7 mouse cellular contexts compared by ENCODE assay signal in the genomic region with DNA sequence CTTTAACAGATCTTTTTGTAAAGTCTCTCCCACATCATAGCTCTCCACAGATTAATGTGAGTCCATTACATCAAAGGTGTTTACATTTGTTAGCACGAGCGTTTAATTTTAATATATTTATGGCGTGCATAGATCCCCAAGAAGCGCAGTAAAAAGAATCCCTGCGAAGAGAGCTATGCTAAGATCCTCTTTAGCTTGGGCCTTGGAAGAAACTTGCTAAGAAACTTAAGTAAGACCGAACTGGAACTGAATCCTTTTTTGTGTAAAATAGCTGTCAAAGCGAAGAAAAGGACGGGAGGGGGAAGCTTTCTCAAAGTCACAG. TPM values are rescaled to one million over a fixed set of nuclear protein-coding genes. Genes with fewer than 3 reads are reported as not detected.
DNase-seq lines count a peak whose midpoint lies in the region; ATAC-seq and TF ChIP-seq lines count a peak whose summit lies in the region.

No protein-coding gene starts in this region.

- H3K27me3 ChIP-seq in lung, embryonic 14.5 days (ENCODE audit: insufficient read depth, low read length), result peaks cover 13% of the 10 kb centered on the region
- H3K27me3 ChIP-seq in limb, embryonic 11.5 days (ENCODE audit: control insufficient read depth, insufficient read depth, low read length), result peaks cover 12% of the 10 kb centered on the region
- H3K27me3 ChIP-seq in small intestine, adult 2 months (ENCODE audit: control insufficient read depth, insufficient read depth, low read length), result peaks cover 17% of the 10 kb centered on the region
- H3K27me3 ChIP-seq in thymus, adult 2 months (ENCODE audit: control insufficient read depth, insufficient read depth, low read length), result peaks cover 8% of the 10 kb centered on the region

- no peak overlapping the region for H3K27ac ChIP-seq in lung, embryonic 14.5 days (ENCODE audit: low read depth)
- no peak overlapping the region for H3K27ac ChIP-seq in limb, embryonic 11.5 days (replicated peaks; ENCODE audit: low read depth, low read length)
- no peak overlapping the region for H3K27ac ChIP-seq in small intestine, adult 2 months (ENCODE audit: insufficient read depth, low read depth, low read length)
- H3K27ac ChIP-seq in thymus, adult 2 months (ENCODE audit: control insufficient read depth, insufficient read depth, low read length), result no peak overlapping the region

- H3K9ac ChIP-seq in lung, embryonic 14.5 days, result peak overlapping the region; percentile 60
- H3K9ac ChIP-seq in limb, embryonic 11.5 days (ENCODE audit: low read length), result peak overlapping the region; percentile 61

- TF ChIP-seq CTCF in lung, embryonic 14.5 days (IDR thresholded peaks at IDR 0.05; ENCODE audit: low read depth), result no peak
- no peak for TF ChIP-seq CTCF in small intestine, adult 2 months (IDR thresholded peaks at IDR 0.05; ENCODE audit: extremely low read depth, insufficient read length, insufficient replicate concordance, low read depth, low read length)
- no peak for TF ChIP-seq CTCF in thymus, adult 2 months (IDR thresholded peaks at IDR 0.05; ENCODE audit: borderline replicate concordance, control insufficient read depth, extremely low read depth, insufficient read depth, low read length, poor library complexity)

- TF ChIP-seq POLR2A in small intestine, adult 2 months (IDR thresholded peaks at IDR 0.05; ENCODE audit: low read depth, low read length), result no peak
- no peak for TF ChIP-seq POLR2A in thymus, adult 2 months (IDR thresholded peaks at IDR 0.05; ENCODE audit: control insufficient read depth, extremely low read depth, insufficient read depth, low read length, poor library complexity)

- no peak for ATAC-seq in lung, embryonic 14.5 days (ENCODE audit: insufficient read depth)
- ATAC-seq in erythroblast, adult 5-6 weeks (replicated peaks; ENCODE audit: low FRiP score, poor library complexity, severe bottlenecking), result 0 out of 2 replicates have a peak, but pooled peaks have one; percentile 3
- ATAC-seq in limb, embryonic 11.5 days (ENCODE audit: insufficient number of reproducible peaks, low FRiP score, low TSS enrichment, low read depth), result no peak

- no peaks in the 10 kb centered on the region for H3K36me3 ChIP-seq in lung, embryonic 14.5 days (ENCODE audit: insufficient read depth)
- H3K36me3 ChIP-seq in limb, embryonic 11.5 days (ENCODE audit: control insufficient read depth, insufficient read depth, low read length), result no peaks in the 10 kb centered on the region
- H3K36me3 ChIP-seq in small intestine, adult 2 months (ENCODE audit: control insufficient read depth, insufficient read depth, low read length), result no peaks in the 10 kb centered on the region
- no peaks in the 10 kb centered on the region for H3K36me3 ChIP-seq in thymus, adult 2 months (ENCODE audit: control insufficient read depth, insufficient read depth, low read length)

- peak overlapping the region; percentile 89 for H3K4me2 ChIP-seq in lung, embryonic 14.5 days
- H3K4me2 ChIP-seq in limb, embryonic 11.5 days (ENCODE audit: low read depth, severe bottlenecking), result peak overlapping the region; percentile 70

- WGBS in lung, embryonic 14.5 days, result 15% methylated on average over 8 of the region's 8 CpGs
- 8% methylated on average over 8 of the region's 8 CpGs for WGBS in limb, embryonic 11.5 days
- WGBS in small intestine, adult 2 months, result 54% methylated on average over 8 of the region's 8 CpGs
- WGBS in thymus, adult 2 months, result 28% methylated on average over 8 of the region's 8 CpGs

- no peak for DNase-seq in lung, embryonic 14.5 days
- DNase-seq in lung, adult 18-20 months, result no peak
- DNase-seq in limb, embryonic 11.5 days (ENCODE audit: low spot score), result no peak
- no peak for DNase-seq in layer of hippocampus, adult 9-11 months
- DNase-seq in thymus, adult 2 months, result no peak

- peak overlapping the region; percentile 53 for H3K4me3 ChIP-seq in lung, embryonic 14.5 days (ENCODE audit: low read depth, low read length)
- peak overlapping the region; percentile 37 for H3K4me3 ChIP-seq in limb, embryonic 11.5 days (ENCODE audit: low read depth, low read length)
- H3K4me3 ChIP-seq in small intestine, adult 2 months (ENCODE audit: low read depth, low read length), result peak overlapping the region; percentile 60
- no peak overlapping the region for H3K4me3 ChIP-seq in thymus, adult 2 months (ENCODE audit: control insufficient read depth, insufficient read depth, low read length)

- H3K9me3 ChIP-seq in lung, embryonic 14.5 days (ENCODE audit: low read depth, low read length), result no peaks in the 10 kb centered on the region
- H3K9me3 ChIP-seq in limb, embryonic 11.5 days (ENCODE audit: control insufficient read depth, low read length), result no peaks in the 10 kb centered on the region

- no peaks in the 10 kb centered on the region for H3K4me1 ChIP-seq in lung, embryonic 14.5 days (ENCODE audit: insufficient read depth)
- H3K4me1 ChIP-seq in limb, embryonic 11.5 days (ENCODE audit: control insufficient read depth, insufficient read depth, low read length), result no peaks in the 10 kb centered on the region
- peaks cover 6% of the 10 kb centered on the region for H3K4me1 ChIP-seq in small intestine, adult 2 months (ENCODE audit: control insufficient read depth, insufficient read depth, insufficient read length, low read length)
- no peaks in the 10 kb centered on the region for H3K4me1 ChIP-seq in thymus, adult 2 months (replicated peaks; ENCODE audit: control insufficient read depth, insufficient read depth, low read length)

RNA-seq across cellular contexts. Expression of a gene that starts 1.0 kb away (rescaled TPM):
- polyA plus RNA-seq in lung, embryonic 14.5 days (2014; fragmentation: Nextera tagmentation; extraction: Ambion mirVana), result 0.13 and 0.14 TPM in 2 replicates
- 33.4 and 40.5 TPM in 2 replicates for total RNA-seq in erythroblast, adult 5-6 weeks (2015; ENCODE audit: low replicate concordance)
- total RNA-seq in erythroblast, adult 5-6 weeks (2017; ENCODE audit: low replicate concordance), result 33.8 and 48.9 TPM in 2 replicates
- polyA plus RNA-seq in limb, embryonic 11.5 days (2014; fragmentation: Nextera tagmentation; extraction: Ambion mirVana), result 1.3 and 2.0 TPM in 2 replicates
- polyA plus RNA-seq in small intestine, adult 2 months (2012; rRNA removed), result 0.03 TPM in 1 of 2 replicates, not detected in the other
- 0.03 TPM in 1 of 2 replicates, not detected in the other for polyA plus RNA-seq in thymus, adult 2 months (2012; rRNA removed)

RNA-seq across cellular contexts. Expression of a gene that starts 34.0 kb away (rescaled TPM):
- 87.5 and 94.3 TPM in 2 replicates for polyA plus RNA-seq in lung, embryonic 14.5 days (2014; fragmentation: Nextera tagmentation; extraction: Ambion mirVana)
- 10.6 and 15.9 TPM in 2 replicates for total RNA-seq in erythroblast, adult 5-6 weeks (2015; ENCODE audit: low replicate concordance)
- 16.3 and 20.1 TPM in 2 replicates for total RNA-seq in erythroblast, adult 5-6 weeks (2017; ENCODE audit: low replicate concordance)
- 91.6 and 93.8 TPM in 2 replicates for polyA plus RNA-seq in limb, embryonic 11.5 days (2014; fragmentation: Nextera tagmentation; extraction: Ambion mirVana)
- 3.7 and 4.8 TPM in 2 replicates for polyA plus RNA-seq in small intestine, adult 2 months (2012; rRNA removed)
- polyA plus RNA-seq in thymus, adult 2 months (2012; rRNA removed), result 25.5 and 27.5 TPM in 2 replicates

RNA-seq across cellular contexts. Expression of a gene that starts 34.0 kb away (rescaled TPM):
- 9.5 and 10.7 TPM in 2 replicates for polyA plus RNA-seq in lung, embryonic 14.5 days (2014; fragmentation: Nextera tagmentation; extraction: Ambion mirVana)
- total RNA-seq in erythroblast, adult 5-6 weeks (2015; ENCODE audit: low replicate concordance), result 0.63 TPM in 1 of 2 replicates, not detected in the other
- 0.60 and 0.98 TPM in 2 replicates for total RNA-seq in erythroblast, adult 5-6 weeks (2017; ENCODE audit: low replicate concordance)
- polyA plus RNA-seq in limb, embryonic 11.5 days (2014; fragmentation: Nextera tagmentation; extraction: Ambion mirVana), result 9.1 and 9.7 TPM in 2 replicates
- polyA plus RNA-seq in small intestine, adult 2 months (2012; rRNA removed), result 0.53 and 0.58 TPM in 2 replicates
- 1.3 and 1.5 TPM in 2 replicates for polyA plus RNA-seq in thymus, adult 2 months (2012; rRNA removed)
